Mouse (Mus musculus) CH12.LX (cell line): Measurements from ENCODE around the gene Prr15l. TPM values are rescaled to one million over a fixed set of nuclear protein-coding genes. Genes with fewer than 3 reads are reported as not detected.

Experiments used
- DNase-seq: peaks from one replicate; pipeline ENCODE4 v3.0.0-alpha.2; 2013; ENCODE audit errors: extremely low read depth
- H3K27ac ChIP-seq: 2 replicates; pipeline ENCODE4 v1.5.1; 2012; ENCODE audit warnings: low read depth, mild to moderate bottlenecking, control low read depth, moderate library complexity; ENCODE audit not compliant: insufficient read depth
- H3K27me3 ChIP-seq: replicated peaks from 2 replicates; pipeline ENCODE3; 2012; ENCODE audit warnings: inconsistent platforms
- H3K36me3 ChIP-seq, 2 experiments: replicated peaks in 1 of 2; 2 replicates each; pipeline versions ENCODE3 to v1.6.1; 2012; ENCODE audit warnings: inconsistent platforms in 1 of 2, low read length in 1 of 2, mild to moderate bottlenecking in 1 of 2, mixed read lengths in 1 of 2, moderate library complexity in 1 of 2; ENCODE audit not compliant: control insufficient read depth in 1 of 2, insufficient read depth in 1 of 2
- H3K4me1 ChIP-seq, 2 experiments: 2 replicates each; pipeline ENCODE4 v1.6.1; 2012; ENCODE audit warnings: inconsistent platforms in 1 of 2, moderate library complexity in 1 of 2; ENCODE audit not compliant: insufficient read depth in 2 of 2, control insufficient read depth in 1 of 2
- H3K4me2 ChIP-seq: 2 replicates; pipeline ENCODE4 v1.6.1; 2012; ENCODE audit warnings: low read depth, mild to moderate bottlenecking, control low read depth; ENCODE audit not compliant: poor library complexity, insufficient read depth, severe bottlenecking
- H3K4me3 ChIP-seq, 3 experiments: fragments of 150-350 bp in 1 of 3; sonication (generic) in 1 of 3; replicated peaks in 1 of 3; 2 replicates each; pipeline versions ENCODE3 to v1.5.1; 2011 to 2012; ENCODE audit warnings: low read depth in 2 of 3, low read length in 2 of 3, mild to moderate bottlenecking in 2 of 3, moderate library complexity in 2 of 3, control low read depth in 1 of 3, improper control_type of control experiment in 1 of 3, inconsistent platforms in 1 of 3, mixed read lengths in 1 of 3; ENCODE audit not compliant: poor library complexity in 1 of 3
- H3K79me2 ChIP-seq: replicated peaks from 2 replicates; pipeline ENCODE4 v1.6.1; 2012; ENCODE audit warnings: mild to moderate bottlenecking, moderate library complexity; ENCODE audit not compliant: control insufficient read depth, poor library complexity, insufficient read depth, severe bottlenecking; ENCODE audit errors: extremely low read depth
- H3K9ac ChIP-seq: 2 replicates; pipeline ENCODE4 v1.6.1; 2012; ENCODE audit warnings: low read depth, mild to moderate bottlenecking, control low read depth, moderate library complexity; ENCODE audit not compliant: insufficient read depth
- H3K9me3 ChIP-seq: replicated peaks from 2 replicates; pipeline ENCODE3; 2012; ENCODE audit warnings: low read length, inconsistent platforms, mixed read lengths
- BHLHE40 ChIP-seq: IDR thresholded peaks from 2 replicates; pipeline ENCODE4 v1.6.1; 2011; ENCODE audit warnings: mild to moderate bottlenecking, low read depth, low read length, improper control_type of control experiment
- HCFC1 ChIP-seq: IDR thresholded peaks from 2 replicates; pipeline ENCODE4 v1.6.1; 2012; ENCODE audit warnings: low read depth, mild to moderate bottlenecking, inconsistent platforms, low read length, improper control_type of control experiment
- JUN ChIP-seq: IDR thresholded peaks from 2 replicates; pipeline ENCODE4 v1.6.1; 2011; ENCODE audit warnings: low read depth, mild to moderate bottlenecking, low read length, improper control_type of control experiment, moderate library complexity; ENCODE audit not compliant: insufficient read depth
- JUND ChIP-seq: conservative IDR thresholded peaks from 2 replicates; pipeline ENCODE4 v1.6.1; 2011; ENCODE audit warnings: low read depth, low read length, improper control_type of control experiment
- MAX ChIP-seq: IDR thresholded peaks from 2 replicates; pipeline ENCODE4 v1.6.1; 2011; ENCODE audit warnings: low read length, improper control_type of control experiment
- MAZ ChIP-seq: IDR thresholded peaks from 2 replicates; pipeline ENCODE4 v1.6.1; 2012; ENCODE audit warnings: low read depth, mild to moderate bottlenecking, inconsistent platforms, low read length, improper control_type of control experiment, moderate library complexity
- MEF2A ChIP-seq: IDR thresholded peaks from 2 replicates; pipeline ENCODE4 v1.6.1; 2014; ENCODE audit warnings: low read depth, mild to moderate bottlenecking, inconsistent platforms, low read length, improper control_type of control experiment, borderline replicate concordance
- MXI1 ChIP-seq: IDR thresholded peaks from 2 replicates; pipeline ENCODE4 v1.6.1; 2011; ENCODE audit warnings: mild to moderate bottlenecking, low read depth, low read length, improper control_type of control experiment
- NELFE ChIP-seq: IDR thresholded peaks from 2 replicates; pipeline ENCODE4 v1.6.1; 2011; ENCODE audit warnings: low read depth, low read length, improper control_type of control experiment
- NRF1 ChIP-seq: IDR thresholded peaks from 2 replicates; pipeline ENCODE4 v1.6.1; 2014; ENCODE audit warnings: low read depth, mild to moderate bottlenecking, inconsistent platforms, low read length, improper control_type of control experiment, moderate library complexity
- POLR2AphosphoS2 ChIP-seq: IDR thresholded peaks from 2 replicates; pipeline ENCODE4 v1.6.1; 2011; ENCODE audit warnings: low read depth, low read length, improper control_type of control experiment
- RAD21 ChIP-seq: IDR thresholded peaks from 2 replicates; pipeline ENCODE4 v1.6.1; 2011; ENCODE audit warnings: low read depth, mild to moderate bottlenecking, low read length, improper control_type of control experiment, moderate library complexity
- RCOR1 ChIP-seq: conservative IDR thresholded peaks from 2 replicates; pipeline ENCODE4 v1.6.1; 2012; ENCODE audit warnings: low read depth, mild to moderate bottlenecking, inconsistent platforms, low read length, improper control_type of control experiment
- SIN3A ChIP-seq: IDR thresholded peaks from 2 replicates; pipeline ENCODE4 v1.6.1; 2012; ENCODE audit warnings: low read length, improper control_type of control experiment, inconsistent platforms
- TBP ChIP-seq: conservative IDR thresholded peaks from 2 replicates; pipeline ENCODE4 v1.6.1; 2011; ENCODE audit warnings: low read depth, low read length, improper control_type of control experiment
- UBTF ChIP-seq: IDR thresholded peaks from 2 replicates; pipeline ENCODE4 v1.6.1; 2012; ENCODE audit warnings: low read depth, mild to moderate bottlenecking, inconsistent platforms, low read length, improper control_type of control experiment, moderate library complexity
- USF1 ChIP-seq: IDR thresholded peaks from 2 replicates; pipeline ENCODE4 v1.6.1; 2014; ENCODE audit warnings: low read depth, mild to moderate bottlenecking, inconsistent platforms, low read length, improper control_type of control experiment
- USF2 ChIP-seq: conservative IDR thresholded peaks from 2 replicates; pipeline ENCODE4 v1.6.1; 2011; ENCODE audit warnings: low read depth, low read length, improper control_type of control experiment
- ZNF384 ChIP-seq: IDR thresholded peaks from 2 replicates; pipeline ENCODE4 v1.6.1; 2012; ENCODE audit warnings: low read depth, low read length, improper control_type of control experiment, inconsistent platforms
- dilution Hi-C: fragments of 300-500 bp; cut with MboI; formaldehyde crosslinking; loops from 2 replicates; pipeline ENCODE4 v1.14.3; 2020; ENCODE audit warnings: low sequenced_read_pairs; ENCODE audit not compliant: extremely low pct_unique_long_range_greater_than_20kb, extremely low pct_ligation_motif_present
- in situ Hi-C: fragments of 300-500 bp; cut with MboI; formaldehyde crosslinking; loops from 3 replicates; pipeline ENCODE4 v1.14.3; 2019; ENCODE audit warnings: low sequenced_read_pairs, low pct_ligation_motif_present, low pct_unique_long_range_greater_than_20kb, mixed read lengths
- polyA plus RNA-seq: library from polyadenylated mRNA; unstranded; fragments of >175 nt; gene quantifications from 2 replicates; pipeline ENCODE4 v1.2.1, GENCODE M21; 2012; ENCODE audit warnings: low read depth; ENCODE audit not compliant: insufficient read length
- total RNA-seq, 2 experiments: library from RNA; depleted of rRNA; stranded (reverse); fragments of 300-350 nt in 1 of 2; fragments of >200 nt in 1 of 2; gene quantifications; 2 replicates each; pipeline ENCODE4 v1.2.3; 2012 to 2014

Gene Prr15l
- total and polyA plus RNA-seq, 3 experiments = 0.08 to 0.31 TPM; not detected in 1

GRCm38 (mm10) chr11:96974813-96975212 lies 46.9 kb downstream of the Prr15l start:
- peaks cover 18 to 54% of the 10 kb centered on the region in 2 experiments for H3K4me1 ChIP-seq
- no peak for DNase-seq
- peaks cover 0 to 32% of the 10 kb centered on the region in 2 experiments for H3K36me3 ChIP-seq
- H3K9me3 ChIP-seq = no peaks in the 10 kb centered on the region
- H3K4me2 ChIP-seq = no peak overlapping the region
- TF ChIP-seq NELFE = no peak
- TF ChIP-seq BHLHE40 = no peak
- no peak for TF ChIP-seq HCFC1
- no peak for TF ChIP-seq ZNF384
- no peak for TF ChIP-seq MAX
- no peak for TF ChIP-seq USF1
- TF ChIP-seq SIN3A = no peak
- no peak for TF ChIP-seq RCOR1
- TF ChIP-seq TBP = no peak
- no peak for TF ChIP-seq USF2
- no peak for TF ChIP-seq JUN
- TF ChIP-seq MEF2A = no peak
- TF ChIP-seq JUND = no peak
- no peak for TF ChIP-seq NRF1
- TF ChIP-seq MXI1 = no peak
- no peak for TF ChIP-seq MAZ
- no peak for TF ChIP-seq POLR2AphosphoS2
- no peak for TF ChIP-seq UBTF
- TF ChIP-seq RAD21 = no peak
- H3K27me3 ChIP-seq = no peaks in the 10 kb centered on the region
- H3K4me3 ChIP-seq = no peak overlapping the region
- H3K27ac ChIP-seq = no peak overlapping the region
- in situ Hi-C loops (no loop called here), dilution Hi-C loops (no loop called here)
- H3K9ac ChIP-seq = no peak overlapping the region
- H3K79me2 ChIP-seq = peaks cover 50% of the 10 kb centered on the region

- Histone ChIP-seq H3K27ac (no peak overlapping the region), H3K4me2 (peak overlapping the region; percentile 86), H3K9me3 (no peaks in the 10 kb centered on the region), H3K9ac (peak overlapping the region; percentile 88), H3K4me1 (peaks cover 20 to 55% of the 10 kb centered on the region in 2 experiments), H3K27me3 (no peaks in the 10 kb centered on the region), H3K36me3 (peaks cover 0 to 28% of the 10 kb centered on the region in 2 experiments), H3K4me3 (peak overlapping the region in 1 of 3 experiments; percentile 78), H3K79me2 (peaks cover 44% of the 10 kb centered on the region)
- TF ChIP-seq SIN3A = 0 out of 2 replicates have a peak, but pooled peaks have one; percentile 25
- TF ChIP-seq POLR2AphosphoS2 = no peak
- no peak for TF ChIP-seq USF1
- TF ChIP-seq MXI1 = no peak
- in situ Hi-C loops (no loop called here), dilution Hi-C loops (no loop called here)
- DNase-seq = no peak
Observed at GRCm38 (mm10) chr11:96975511-96976378, 47.8 kb downstream of the Prr15l start.
